Mouse (Mus musculus) embryonic fibroblast, embryonic 13.5 days (primary cell): ENCODE results near the gene Sdk2.

ENCODE experiments used
- CTCF ChIP-seq: IDR thresholded peaks from 2 replicates; pipeline ENCODE4 v1.5.1; 2011; ENCODE audit warnings: mild to moderate bottlenecking, control low read depth, low read length, moderate library complexity, borderline replicate concordance; ENCODE audit not compliant: insufficient read depth
- POLR2A ChIP-seq: IDR thresholded peaks from 2 replicates; pipeline ENCODE4 v1.6.1; 2011; ENCODE audit warnings: low read depth, mild to moderate bottlenecking, control low read depth, low read length, moderate library complexity

GRCm38 (mm10) chr11:113778733-113779679 is 287.8 kb downstream of the Sdk2 start:
- no peak for TF ChIP-seq CTCF
- TF ChIP-seq POLR2A, result no peak
